Comparison of ENCODE assay signal across 23 mouse cellular contexts in the genomic region with DNA sequence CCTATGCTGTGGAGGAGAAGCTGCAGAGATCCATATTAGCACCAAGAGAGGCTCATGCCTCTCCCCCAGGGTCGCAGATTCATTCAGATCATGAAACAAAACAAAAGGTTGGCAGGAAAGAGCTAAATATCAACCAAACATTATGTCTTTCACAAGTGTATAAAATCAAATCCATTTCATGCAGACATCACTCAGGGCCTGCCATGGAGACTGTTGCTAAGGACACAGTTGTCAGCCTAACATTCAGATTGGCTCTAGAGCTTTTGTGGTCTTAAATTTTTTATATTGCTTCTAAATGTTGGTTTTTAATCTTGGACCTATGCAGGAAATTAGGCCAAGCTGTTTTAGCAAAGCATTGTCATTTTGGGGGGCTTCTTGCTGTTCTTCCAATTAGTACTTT. TPM values are rescaled to one million over a fixed set of nuclear protein-coding genes. Genes with fewer than 3 reads are reported as not detected.
"Had no signal": no experiment of that assay in that cellular context is flagged by ENCODE, and none has a peak within 500 bp of the region (broad histone marks: within the 10 kb centered on the region; RNA-seq: fewer than 3 reads in every experiment).

No protein-coding gene starts in this region.

- H3K27me3 ChIP-seq: liver, embryonic 13.5 days; midbrain, embryonic 13.5 days; neural tube, embryonic 12.5 days; stomach, embryonic 15.5 days had no signal

- H3K36me3 ChIP-seq: liver, embryonic 13.5 days; midbrain, embryonic 13.5 days; neural tube, embryonic 12.5 days; stomach, embryonic 15.5 days had no signal

- H3K9ac ChIP-seq: liver, embryonic 13.5 days; midbrain, embryonic 13.5 days; neural tube, embryonic 12.5 days; stomach, embryonic 15.5 days had no signal

- H3K4me2 ChIP-seq: liver, embryonic 13.5 days; midbrain, embryonic 13.5 days; neural tube, embryonic 12.5 days; stomach, embryonic 15.5 days had no signal

- H3K27ac ChIP-seq: kidney, postnatal 0 days; liver, embryonic 13.5 days; midbrain, embryonic 13.5 days; neural tube, embryonic 12.5 days; stomach, embryonic 15.5 days had no signal

- ATAC-seq: intestine, postnatal 0 days; midbrain, embryonic 13.5 days had no signal

- H3K4me1 ChIP-seq: liver, embryonic 13.5 days; midbrain, embryonic 13.5 days; neural tube, embryonic 12.5 days; stomach, embryonic 15.5 days had no signal

- DNase-seq: kidney, adult 2 months; kidney, postnatal 25 days; left cerebral cortex, postnatal 4 days; liver, embryonic 13.5 days; lung, adult 2 months; lung, postnatal 14 days; lung, postnatal 4 days; retina, postnatal 1 day; right cerebral cortex, postnatal 25 days; spleen, adult 18-20 months; thymus, postnatal 25 days had no signal

- H3K9me3 ChIP-seq: liver, embryonic 13.5 days; midbrain, embryonic 13.5 days; neural tube, embryonic 12.5 days; stomach, embryonic 15.5 days had no signal

- H3K4me3 ChIP-seq: liver, embryonic 13.5 days; midbrain, embryonic 13.5 days; neural tube, embryonic 12.5 days; stomach, embryonic 15.5 days had no signal

RNA-seq across cellular contexts. Expression of a gene that starts 8.1 kb away (rescaled TPM):
- total RNA-seq: left cerebral cortex, postnatal 14 days; left cerebral cortex, postnatal 4 days; megakaryocyte progenitor cell, adult 5-6 weeks; megakaryocyte-erythroid progenitor cell, adult 5-6 weeks; neutrophil, adult 5-6 weeks had no signal
- polyA plus RNA-seq: kidney, embryonic 14.5 days; liver, adult 2 months; liver, embryonic 13.5 days; midbrain, embryonic 13.5 days; neural tube, embryonic 12.5 days; thymus, postnatal 0 days had no signal
